Mouse (Mus musculus): ENCODE data around the gene Krtap9-1. TPM values are rescaled to one million over a fixed set of nuclear protein-coding genes. Genes with fewer than 3 reads are reported as not detected.
"Not testable (repeated sequence)": the region's sequence is repeated elsewhere in the genome, so short reads cannot be mapped to it uniquely, and the experiment has no call there.

Krtap9-1 gene
- total RNA-seq (2021) = not detected

GRCm38 (mm10) chr11:99873089-99873488, at the start of gene Krtap9-1:
Krtap9-1 (plus strand) TSS chr11:99873389.
- intact Hi-C loops (cut with DNase I); DNase-seq: not testable (repeated sequence)

DNA sequence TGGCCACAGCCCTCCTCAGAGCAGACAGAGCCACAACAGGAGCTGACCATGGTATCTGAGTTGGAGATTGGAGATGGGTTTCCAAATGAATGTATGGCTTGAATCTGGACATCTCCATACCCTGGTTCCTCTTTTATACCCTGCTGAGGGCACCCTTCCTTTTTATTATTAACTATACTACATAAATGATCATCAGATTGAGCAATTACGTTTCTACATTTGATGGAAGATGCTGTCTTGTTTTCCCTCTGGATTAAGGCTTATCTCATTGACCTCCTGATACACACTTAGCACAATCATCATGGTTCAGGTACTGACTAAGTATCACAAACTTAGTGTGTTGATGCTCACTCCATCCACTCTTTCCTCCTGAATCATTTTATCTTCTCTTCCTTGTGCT, 35.2 kb upstream of the Krtap9-1 start, which contains the start of gene 2300003K06Rik:
2300003K06Rik (minus strand) TSS at position 101 of the 400 bp plus-strand sequence.
- DNase-seq = no peak
- intact Hi-C loops (cut with DNase I) = no loop called here

- DNase-seq = no peak
- intact Hi-C loops (cut with DNase I) = no loop called here
These were observed 31.0 kb upstream of the Krtap9-1 start for GRCm38 (mm10) chr11:99842185-99842584.

- DNase-seq = no peak
- intact Hi-C loops (cut with DNase I) = no loop called here
These were observed 26.4 kb upstream of the Krtap9-1 start for GRCm38 (mm10) chr11:99846746-99847145.

GRCm38 (mm10) chr11:99851508-99851907, 21.7 kb upstream of the Krtap9-1 start, which contains the start of gene Krtap4-16:
Krtap4-16 (minus strand) TSS chr11:99851608.
- DNase-seq = no peak
- intact Hi-C loops (cut with DNase I) = no loop called here

- no peak for DNase-seq
- intact Hi-C loops (cut with DNase I) = no loop called here
These were observed 19.1 kb upstream of the Krtap9-1 start for GRCm38 (mm10) chr11:99854121-99854520.

- intact Hi-C loops (cut with DNase I) = no loop called here
- no peak for DNase-seq
These were observed 15.6 kb upstream of the Krtap9-1 start, which contains the start of gene Gm11568 for GRCm38 (mm10) chr11:99857617-99858016. Gm11568 (plus strand) TSS chr11:99857917.

- no peak for DNase-seq
- intact Hi-C loops (cut with DNase I) = no loop called here
These were observed 14.4 kb upstream of the Krtap9-1 start for GRCm38 (mm10) chr11:99858761-99859160.

GRCm38 (mm10) chr11:99864176-99864575, 9.0 kb upstream of the Krtap9-1 start, which contains the start of gene Gm11559:
Gm11559 (plus strand) TSS chr11:99864476.
- intact Hi-C loops (cut with DNase I); DNase-seq: not testable (repeated sequence)

- DNase-seq; intact Hi-C loops (cut with DNase I): not testable (repeated sequence)
These were observed 5.7 kb downstream of the Krtap9-1 start, which contains the start of gene Gm11567 for GRCm38 (mm10) chr11:99878887-99879286. Gm11567 (plus strand) TSS chr11:99879187.

DNA sequence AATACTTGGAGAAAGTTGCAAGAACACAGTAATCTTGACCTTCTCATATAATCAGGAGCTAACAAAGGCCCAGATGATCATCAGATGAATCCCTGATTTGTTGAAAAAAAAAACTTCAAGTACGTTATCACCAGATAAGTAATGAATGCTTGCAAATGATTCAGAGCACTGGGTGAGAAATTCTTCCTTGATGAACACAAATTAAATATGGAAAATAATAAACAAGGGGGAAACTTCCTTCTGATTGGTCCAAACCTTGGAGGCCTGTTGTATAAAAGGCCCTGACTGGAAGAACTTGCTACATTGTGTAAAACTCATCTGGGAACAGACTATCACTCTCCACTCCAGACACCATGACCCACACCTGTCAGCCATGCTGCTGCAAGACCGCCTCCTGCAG, 34.4 kb downstream of the Krtap9-1 start, which contains the start of gene Krtap31-1:
Krtap31-1 (plus strand) TSS at position 301 of the 400 bp plus-strand sequence.
- no peak for DNase-seq
- intact Hi-C loops (cut with DNase I) = no loop called here

- intact Hi-C loops (cut with DNase I) = no loop called here
- DNase-seq = no peak
These were observed 41.3 kb downstream of the Krtap9-1 start, which contains the start of gene Gm11565 for GRCm38 (mm10) chr11:99914451-99914850. Gm11565 (plus strand) TSS chr11:99914751.

Other genes starting within 250 kb of the Krtap9-1 start
- gene Krtap4-1, start 245.2 kb upstream of the Krtap9-1 start, total RNA-seq (2021) = not detected
- not detected for gene Krtap4-2, start 238.3 kb upstream of the Krtap9-1 start, total RNA-seq (2021)
- gene Krtap4-7, start 229.3 kb upstream of the Krtap9-1 start, total RNA-seq (2021) = not detected
- not detected for gene Gm11555, start 223.2 kb upstream of the Krtap9-1 start, total RNA-seq (2021)
- gene Gm11563, start 214.4 kb upstream of the Krtap9-1 start, total RNA-seq (2021) = not detected
- gene Krtap4-6, start 207.4 kb upstream of the Krtap9-1 start, total RNA-seq (2021) = not detected
- not detected for gene Gm14190, start 182.6 kb upstream of the Krtap9-1 start, total RNA-seq (2021)
- not detected for gene Gm14180, start 139.1 kb upstream of the Krtap9-1 start, total RNA-seq (2021)
- not detected for gene Gm11595, start 100.5 kb upstream of the Krtap9-1 start, total RNA-seq (2021)
- gene Krtap4-8, start 92.7 kb upstream of the Krtap9-1 start, total RNA-seq (2021) = not detected
- not detected for gene Krtap4-9, start 88.2 kb upstream of the Krtap9-1 start, total RNA-seq (2021)
- gene Gm11596, start 79.9 kb upstream of the Krtap9-1 start, total RNA-seq (2021) = not detected
- gene Gm11569, start 74.5 kb upstream of the Krtap9-1 start, total RNA-seq (2021) = not detected
- not detected for gene Gm11554, start 68.9 kb upstream of the Krtap9-1 start, total RNA-seq (2021)
- not detected for gene Krtap4-13, start 63.5 kb upstream of the Krtap9-1 start, total RNA-seq (2021)
- not detected for gene Gm11564, start 57.7 kb upstream of the Krtap9-1 start, total RNA-seq (2021)
- gene 2300003K06Rik, start 35.3 kb upstream of the Krtap9-1 start, total RNA-seq (2021) = not detected
- not detected for gene Krtap4-16, start 21.8 kb upstream of the Krtap9-1 start, total RNA-seq (2021)
- not detected for gene Gm11568, start 15.5 kb upstream of the Krtap9-1 start, total RNA-seq (2021)
- not detected for gene Gm11559, start 8.9 kb upstream of the Krtap9-1 start, total RNA-seq (2021)
- gene Gm11567, start 5.8 kb downstream of the Krtap9-1 start, total RNA-seq (2021) = not detected
- not detected for gene Krtap31-1, start 34.5 kb downstream of the Krtap9-1 start, total RNA-seq (2021)
- not detected for gene Gm11565, start 41.4 kb downstream of the Krtap9-1 start, total RNA-seq (2021)
- not detected for gene Krtap31-2, start 62.9 kb downstream of the Krtap9-1 start, total RNA-seq (2021)
- gene Krtap9-5, start 75.1 kb downstream of the Krtap9-1 start, total RNA-seq (2021) = not detected
- not detected for gene Krtap29-1, start 105.7 kb downstream of the Krtap9-1 start, total RNA-seq (2021)
- gene Krtap16-1, start 113.2 kb downstream of the Krtap9-1 start, total RNA-seq (2021) = not detected
- not detected for gene Krtap17-1, start 120.6 kb downstream of the Krtap9-1 start, total RNA-seq (2021)
- gene Krt33a, start 142.8 kb downstream of the Krtap9-1 start, total RNA-seq (2021) = not detected
- not detected for gene Krt33b, start 156.5 kb downstream of the Krtap9-1 start, total RNA-seq (2021)
- gene Krt34, start 168.2 kb downstream of the Krtap9-1 start, total RNA-seq (2021) = not detected
- gene Krt31, start 177.2 kb downstream of the Krtap9-1 start, total RNA-seq (2021) = not detected
- gene Krt32, start 214.8 kb downstream of the Krtap9-1 start, total RNA-seq (2021) = not detected
- gene Krt35, start 222.9 kb downstream of the Krtap9-1 start, total RNA-seq (2021) = not detected
- not detected for gene Krt36, start 232.2 kb downstream of the Krtap9-1 start, total RNA-seq (2021)
- not detected for gene Krt13, start 248.2 kb downstream of the Krtap9-1 start, total RNA-seq (2021)